Mouse (Mus musculus) embryo, embryonic 11 days (tissue): ENCODE data around the gene Slc26a11.
A peak's percentile ranks its signal among the peaks of the same experiment; 100 is the strongest.

Source experiments
- DNase-seq: peaks from one replicate; pipeline ENCODE4 v3.0.0-alpha.2; 2015

The Slc26a11 gene

DNA sequence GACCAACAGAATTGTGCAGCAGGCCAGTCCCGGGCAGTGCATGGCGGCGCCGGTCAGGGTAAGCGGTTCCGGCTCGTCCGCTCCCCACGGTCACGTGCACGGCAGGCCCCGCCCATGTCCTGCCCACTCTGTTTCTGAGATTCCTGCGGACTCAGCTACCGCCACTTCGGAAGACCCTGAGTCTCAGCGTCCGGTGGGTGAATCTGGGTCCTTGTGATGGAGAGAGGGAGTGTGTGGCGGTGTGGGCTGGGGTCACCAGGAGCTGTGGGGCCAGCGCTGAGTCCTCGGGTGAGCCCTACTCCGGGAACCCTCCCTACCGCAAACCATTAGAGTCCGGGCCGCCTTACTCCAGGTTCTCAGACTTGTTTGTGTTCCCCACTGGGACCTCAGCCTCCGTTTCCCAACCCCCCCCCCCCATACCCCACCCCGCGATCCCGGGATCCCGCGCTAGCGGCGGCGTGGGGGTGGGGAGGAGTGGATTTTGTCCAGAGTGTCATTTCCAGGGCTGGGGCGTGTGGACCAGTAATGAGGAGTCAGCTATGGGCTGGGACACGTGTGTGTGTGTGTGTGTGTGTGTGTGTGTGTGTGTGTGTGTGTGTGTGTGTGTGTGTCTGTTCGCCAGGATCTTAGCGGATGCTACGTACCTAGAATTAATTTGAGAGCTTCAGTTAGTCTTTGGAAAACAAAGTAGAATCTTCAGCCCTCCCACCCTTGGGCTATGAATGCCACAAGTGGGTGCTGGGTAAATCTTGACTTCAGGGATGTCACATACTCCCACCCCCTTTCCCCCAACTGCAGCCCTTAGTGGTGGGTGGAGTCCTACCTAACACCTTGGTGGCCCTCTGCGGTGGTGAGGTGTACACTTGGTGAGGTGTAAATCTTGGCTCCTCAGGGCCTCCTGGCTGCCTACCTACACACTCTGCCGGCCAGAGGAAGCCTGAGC lies at the start of gene Slc26a11, which contains the start of gene Sgsh:
Gene Slc26a11, plus strand, starts transcription at position 115 of the 943 bp plus-strand sequence.
Gene Sgsh, minus strand, starts transcription at position 94 of the 943 bp plus-strand sequence.
- DNase-seq: peak; percentile 93

DNA sequence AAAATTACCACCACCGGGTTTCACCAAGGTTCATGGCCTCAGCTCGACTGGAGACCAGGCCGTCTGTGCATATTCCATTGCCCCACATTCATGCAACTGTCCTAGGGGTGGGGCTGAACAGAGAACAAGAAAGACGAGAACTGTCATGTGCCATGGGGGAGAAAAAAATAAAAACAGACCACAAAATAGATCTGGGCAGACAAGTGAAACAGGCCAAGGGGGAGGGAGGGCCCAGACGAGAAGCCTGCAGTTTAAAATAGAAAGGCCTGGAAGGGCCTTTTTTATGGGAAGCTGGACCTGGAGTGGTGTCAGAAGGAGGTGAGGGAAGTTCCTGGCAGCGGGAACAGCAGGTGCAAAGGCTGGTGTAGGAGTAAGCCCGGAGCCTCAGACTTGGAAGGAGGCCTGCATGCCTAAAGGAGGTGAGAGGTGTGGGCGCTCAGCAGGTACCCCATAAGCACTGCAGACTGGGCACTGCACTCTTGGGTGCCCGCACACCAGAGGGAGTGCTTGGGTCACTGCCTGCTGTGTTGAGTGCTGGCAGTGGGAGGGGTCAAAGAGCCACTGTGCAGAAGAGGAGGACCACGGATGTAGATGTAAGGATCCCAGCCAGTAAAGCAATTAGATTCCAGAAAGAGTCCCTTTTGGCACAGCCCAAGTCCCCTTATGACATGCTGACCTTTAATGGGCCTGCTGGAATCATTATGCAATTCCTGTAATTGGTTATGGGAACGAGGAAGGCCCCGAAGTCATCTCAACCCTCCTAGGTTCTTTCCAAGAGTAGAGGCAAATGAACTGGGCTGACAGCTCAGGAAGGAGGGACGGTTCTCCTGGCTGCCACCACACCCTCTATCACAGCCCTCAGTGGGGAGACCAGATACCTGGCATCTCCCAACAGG lies 48.3 kb upstream of the Slc26a11 start:
- DNase-seq: no peak

DNA sequence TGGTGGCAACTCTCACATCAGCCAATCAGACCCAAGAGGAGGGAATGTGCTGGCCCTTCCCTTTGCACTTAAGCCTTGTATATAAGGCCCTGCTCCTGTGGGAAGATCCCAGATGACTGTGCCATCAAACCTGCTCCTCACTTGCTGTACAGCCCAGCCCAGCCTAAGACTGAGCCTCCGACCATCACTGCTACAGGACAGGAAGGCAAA lies 47.8 kb upstream of the Slc26a11 start, which contains the start of gene Card14:
Gene Card14, plus strand, starts transcription at position 111 of the 210 bp plus-strand sequence.
- no peak for DNase-seq

DNA sequence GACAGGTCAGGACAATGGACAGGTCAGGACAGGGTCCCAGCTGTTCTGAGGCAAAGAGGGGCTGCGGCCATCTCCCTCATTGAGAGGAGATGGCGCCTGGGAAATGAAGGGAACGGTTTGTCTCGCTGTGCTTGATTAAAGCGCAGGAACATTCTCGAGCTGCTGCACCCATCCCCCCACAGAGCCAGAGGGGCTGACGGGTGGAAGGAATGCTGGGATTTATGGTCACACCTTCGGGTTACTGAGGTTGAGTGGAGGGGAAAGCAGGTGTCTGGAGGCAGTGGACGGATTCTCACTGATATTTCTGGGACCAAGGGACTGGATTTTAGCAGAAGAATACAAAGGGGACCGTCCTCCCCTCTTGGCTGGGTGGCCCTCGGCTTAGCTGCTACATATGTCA lies 47.4 kb upstream of the Slc26a11 start:
- peak; percentile 40 for DNase-seq

DNA sequence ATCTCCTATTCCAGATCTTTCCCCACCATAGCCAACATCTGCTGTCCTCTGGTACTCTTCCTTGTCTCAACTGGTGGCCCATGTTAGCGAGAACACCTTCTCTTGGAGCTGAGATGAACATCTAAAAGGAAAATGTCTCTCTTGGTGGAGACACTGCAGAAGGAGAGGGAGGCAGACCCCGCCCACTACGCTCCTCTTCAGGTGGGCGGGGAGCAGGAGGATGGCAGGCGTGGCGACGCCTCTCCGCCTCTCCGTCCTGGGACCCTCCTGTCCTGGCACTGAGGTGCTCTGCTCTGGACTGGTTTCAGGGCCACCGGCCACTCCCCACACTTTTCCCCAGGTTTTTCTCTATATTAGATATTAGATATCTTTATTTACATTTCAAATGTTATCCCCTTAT lies 44.7 kb upstream of the Slc26a11 start:
- DNase-seq: no peak

DNA sequence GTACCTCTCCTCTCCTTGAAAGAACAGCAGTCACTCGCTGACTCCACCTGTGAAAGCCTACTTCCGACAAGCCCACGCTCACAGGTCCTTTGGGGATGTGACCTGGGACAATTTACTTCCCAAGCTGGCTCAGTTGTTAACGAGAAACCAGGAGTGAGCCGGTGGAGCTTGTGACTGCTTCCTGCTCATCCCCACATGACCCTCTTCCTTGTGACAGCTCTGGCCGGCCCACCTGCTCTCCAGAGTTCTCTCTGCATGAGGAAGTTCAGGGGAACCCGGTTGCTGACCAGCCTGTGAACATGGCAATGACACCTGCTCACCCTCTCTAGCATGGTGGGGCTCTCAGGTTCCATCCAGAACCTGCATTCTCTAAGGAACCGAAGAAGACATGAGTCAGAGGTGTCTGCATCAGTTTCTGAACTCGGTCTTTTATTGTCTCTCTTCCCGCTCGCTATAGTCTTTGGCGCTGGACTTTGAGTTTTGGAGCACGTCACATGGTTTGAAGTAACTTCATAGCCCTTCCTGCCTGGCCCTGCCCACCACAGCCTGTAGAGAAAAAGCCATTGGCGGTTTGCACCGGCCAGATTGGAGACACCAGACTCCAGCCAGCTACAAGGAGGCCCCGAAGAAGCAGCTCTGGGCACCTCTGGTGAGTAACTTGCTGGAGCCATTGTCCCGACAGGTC lies 41.0 kb upstream of the Slc26a11 start:
- DNase-seq: no peak

DNA sequence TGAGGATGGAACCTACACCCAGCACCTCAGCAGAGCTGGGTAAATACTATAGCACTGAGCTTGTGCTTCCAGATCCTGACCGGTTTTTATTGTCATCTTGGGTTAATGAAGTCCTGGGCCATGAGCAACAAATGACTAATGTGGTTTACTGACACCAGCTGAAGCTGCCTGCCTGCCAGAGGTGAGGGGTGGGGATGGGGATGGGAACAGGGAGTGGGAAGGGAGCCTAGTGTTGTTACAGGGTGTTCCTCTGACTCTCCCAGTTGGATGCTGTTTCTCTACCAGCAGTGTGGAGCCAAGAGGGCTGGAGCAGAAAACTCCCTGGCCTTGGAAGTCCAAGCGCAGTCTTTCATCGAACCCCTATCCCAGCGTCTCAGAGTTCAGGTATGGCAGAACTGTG lies 38.6 kb upstream of the Slc26a11 start:
- DNase-seq: no peak

DNA sequence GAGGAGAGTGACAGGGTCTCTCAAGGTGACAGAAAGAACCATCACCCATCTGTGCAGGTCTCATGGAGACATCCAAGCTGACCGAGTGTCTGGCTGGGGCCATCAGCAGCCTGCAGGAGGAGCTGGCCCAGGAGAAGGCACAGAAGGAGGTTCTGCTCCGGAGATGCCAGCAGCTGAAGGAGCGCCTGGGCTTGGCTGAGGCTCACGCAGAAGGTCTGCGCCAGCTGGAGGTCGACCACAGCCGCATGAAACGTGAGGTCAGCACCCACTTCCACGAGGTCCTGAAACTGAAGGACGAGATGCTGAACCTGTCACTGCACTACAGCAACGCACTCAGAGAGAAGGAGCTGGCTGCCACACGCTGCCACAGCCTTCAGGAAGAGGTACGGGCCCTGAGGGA lies 32.8 kb upstream of the Slc26a11 start:
- no peak for DNase-seq

DNA sequence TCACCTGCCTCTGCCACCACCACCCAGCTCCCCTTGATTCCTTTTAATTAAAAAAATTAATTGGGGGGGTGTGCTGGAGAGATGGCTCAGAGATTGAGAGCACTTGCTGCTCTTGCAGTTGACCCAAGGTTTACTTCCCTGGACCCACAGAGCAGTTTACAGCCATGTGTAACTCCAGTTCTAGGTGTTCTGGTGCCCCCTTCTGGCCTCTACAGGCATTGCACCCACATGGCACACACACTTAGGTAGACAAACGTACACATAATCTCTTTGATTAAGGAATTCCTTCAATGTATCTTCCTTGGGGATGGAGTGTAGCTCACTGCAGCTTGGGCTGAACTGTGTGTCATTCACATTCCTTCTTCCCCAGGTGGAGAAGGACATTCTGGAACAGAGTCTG lies 30.3 kb upstream of the Slc26a11 start:
- no peak for DNase-seq

DNA sequence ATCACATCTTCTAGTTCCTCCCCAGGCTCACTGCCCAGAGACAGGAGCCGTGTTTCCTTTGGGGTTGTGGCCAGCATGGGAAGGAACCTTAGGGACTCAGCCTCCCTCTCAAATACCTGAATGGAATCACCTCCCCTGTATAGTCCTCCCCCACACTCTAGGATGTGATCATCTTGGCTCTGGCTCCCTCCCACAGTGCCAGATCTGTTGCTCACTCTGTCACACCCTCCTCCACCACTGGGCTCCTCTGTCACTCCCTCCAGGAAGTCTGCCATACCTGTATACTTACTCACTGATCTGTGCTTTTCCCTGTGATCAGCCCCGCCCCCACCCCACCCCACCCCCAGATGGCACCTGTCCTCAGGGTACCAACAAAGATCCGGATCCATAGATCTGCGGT lies 24.8 kb upstream of the Slc26a11 start:
- no peak for DNase-seq

DNA sequence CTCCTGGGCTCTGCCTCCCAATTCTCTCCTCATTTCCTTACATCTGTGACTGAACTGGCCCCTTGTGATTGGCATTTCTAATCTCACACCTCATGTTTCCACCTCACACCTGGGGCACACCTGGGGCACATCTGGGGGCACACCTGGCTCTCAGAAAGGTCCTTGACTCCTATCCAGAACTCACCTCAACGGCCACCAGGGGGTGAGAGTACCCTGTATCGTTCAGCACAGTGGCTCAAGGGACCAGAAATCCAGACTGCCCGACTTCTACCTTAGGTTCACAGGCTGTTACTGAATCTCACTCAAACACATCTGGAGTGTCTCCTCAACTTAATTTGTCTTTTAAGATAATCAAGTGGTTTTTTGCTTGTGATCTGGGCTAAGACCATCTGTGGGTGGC lies 23.4 kb upstream of the Slc26a11 start:
- DNase-seq: no peak

DNA sequence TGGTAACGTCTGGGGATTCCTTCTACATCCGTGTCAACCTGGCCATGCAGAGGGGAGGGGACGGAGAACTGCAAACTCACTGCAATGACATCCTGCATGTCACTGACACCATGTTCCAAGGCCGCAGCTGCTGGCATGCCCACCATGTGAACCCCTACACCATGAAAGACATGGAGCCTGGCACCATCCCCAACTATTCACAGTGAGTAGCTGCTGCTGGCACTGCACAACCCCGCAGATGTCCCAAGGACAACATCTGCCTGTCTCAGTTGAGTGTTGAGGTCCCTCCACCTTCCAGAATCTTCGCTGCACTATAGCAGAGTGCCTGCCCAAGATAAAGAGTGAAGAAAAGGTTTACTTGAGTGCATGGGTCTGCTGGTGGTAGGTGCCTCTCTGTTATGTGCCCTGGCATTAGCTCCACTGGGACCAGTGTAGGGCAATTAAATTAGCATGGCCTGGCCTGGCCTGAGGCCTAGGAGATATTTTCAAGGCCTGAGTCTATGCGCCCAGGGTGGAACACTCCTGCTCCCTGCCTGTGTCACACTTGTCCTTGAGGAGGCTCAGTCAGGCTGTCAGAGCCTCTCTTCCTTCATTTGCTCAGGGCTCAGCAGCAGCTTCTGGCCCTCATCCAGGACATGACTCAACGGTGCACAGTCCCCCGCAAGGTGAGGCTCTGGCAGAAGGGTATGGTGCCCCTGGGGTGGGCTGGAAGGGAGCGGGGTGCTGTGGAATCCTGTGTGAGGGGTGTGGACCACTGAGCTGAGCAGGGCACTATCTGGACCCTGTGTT lies 16.9 kb upstream of the Slc26a11 start:
- no peak for DNase-seq

DNA sequence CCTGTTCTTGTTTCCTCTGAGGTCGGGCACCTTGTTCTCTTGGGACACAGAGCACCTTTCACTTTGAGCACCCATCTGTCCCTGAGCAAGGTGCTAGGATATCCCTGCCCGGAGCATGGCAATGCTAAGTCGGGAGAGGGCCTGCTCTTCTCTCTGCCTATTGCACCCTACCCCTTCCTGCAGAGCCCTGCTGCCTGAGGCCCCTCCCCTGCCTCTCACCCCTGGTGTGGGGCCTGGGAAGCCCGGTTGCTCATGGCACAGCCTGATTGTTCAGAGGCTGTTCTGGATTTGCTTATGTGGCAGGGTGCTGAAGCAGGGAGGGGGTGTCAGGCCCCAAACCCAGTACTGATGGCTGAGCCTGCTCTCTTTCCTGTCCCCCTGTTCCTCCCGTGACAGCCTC lies 16.2 kb upstream of the Slc26a11 start:
- DNase-seq: no peak

DNA sequence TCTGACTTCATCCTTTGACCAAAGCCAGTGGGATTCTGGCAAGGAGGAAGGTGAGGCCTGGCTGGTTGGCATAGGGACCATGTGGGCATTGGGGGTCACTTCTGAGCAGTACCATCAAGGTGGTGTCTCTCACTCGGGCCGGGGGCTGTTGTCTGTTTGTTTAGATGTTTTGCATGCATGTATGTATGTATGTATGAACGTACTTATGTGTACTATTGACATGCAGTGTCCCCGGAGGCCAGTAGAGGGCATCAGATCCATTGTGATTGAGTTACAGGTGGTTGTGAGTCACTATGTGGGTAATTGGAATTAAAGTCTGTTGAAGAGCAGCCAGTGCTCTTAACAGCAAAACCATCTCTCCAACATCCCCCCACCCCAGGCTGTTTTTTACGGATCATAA lies 15.7 kb upstream of the Slc26a11 start:
- peak; percentile 86 for DNase-seq

DNA sequence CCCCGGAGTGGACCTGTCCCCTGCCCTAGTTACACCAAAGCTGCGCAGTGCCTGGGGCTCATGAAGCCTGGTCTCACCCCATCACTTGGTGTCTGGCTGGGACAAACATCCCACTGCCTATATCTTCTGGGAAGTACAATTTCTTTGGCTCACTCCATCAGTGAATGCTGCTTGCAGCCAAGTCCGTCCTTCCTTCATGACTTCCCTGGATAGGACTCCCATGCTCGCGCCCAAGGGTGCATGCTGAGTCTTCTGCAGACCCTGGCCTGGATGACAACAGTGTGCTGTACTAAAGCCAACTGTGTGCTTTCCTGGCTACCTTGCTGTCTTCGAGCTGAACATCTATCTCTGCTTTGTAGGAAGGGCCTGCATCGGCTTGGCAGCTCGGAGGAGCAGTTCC lies 11.2 kb upstream of the Slc26a11 start:
- DNase-seq: no peak

DNA sequence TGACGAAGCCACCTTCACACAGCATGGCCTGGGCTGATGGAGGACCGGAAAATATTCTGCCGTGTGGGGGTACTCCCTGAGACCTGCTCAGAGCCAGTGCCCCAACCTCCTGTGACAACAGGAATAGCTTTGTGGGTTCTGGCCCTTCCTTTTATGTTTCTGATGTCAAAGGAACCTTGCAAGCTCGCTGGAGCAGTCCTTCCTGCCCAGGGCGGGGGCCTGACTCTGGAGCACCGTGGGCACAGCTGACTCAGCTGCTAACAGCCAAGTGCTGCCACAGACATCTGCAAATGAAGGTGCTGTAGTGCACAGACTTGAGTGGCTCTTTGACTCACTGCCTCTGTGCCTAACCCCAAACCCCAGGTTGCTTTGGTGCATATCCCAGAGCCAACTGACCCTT lies 10.5 kb upstream of the Slc26a11 start:
- DNase-seq: no peak

DNA sequence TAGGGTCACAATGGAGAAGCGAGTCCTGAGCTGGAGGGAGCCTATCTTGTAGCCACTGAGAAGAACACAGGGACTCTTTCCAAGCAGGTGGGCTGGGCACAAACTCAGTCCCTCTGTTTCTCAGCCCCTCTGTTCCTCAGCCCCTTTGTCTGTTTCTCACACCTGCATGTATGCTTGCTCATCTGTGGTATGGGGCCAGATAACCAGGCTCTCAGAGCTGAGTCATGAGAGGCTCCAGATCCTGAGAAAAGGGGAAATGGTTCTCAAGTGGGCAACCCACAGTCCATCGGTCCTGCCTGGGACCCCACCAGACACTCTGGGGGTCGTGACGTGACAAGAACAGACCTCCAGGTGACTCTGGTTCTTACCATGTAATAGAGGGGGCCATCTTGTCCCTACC lies 8.2 kb upstream of the Slc26a11 start:
- DNase-seq: no peak

DNA sequence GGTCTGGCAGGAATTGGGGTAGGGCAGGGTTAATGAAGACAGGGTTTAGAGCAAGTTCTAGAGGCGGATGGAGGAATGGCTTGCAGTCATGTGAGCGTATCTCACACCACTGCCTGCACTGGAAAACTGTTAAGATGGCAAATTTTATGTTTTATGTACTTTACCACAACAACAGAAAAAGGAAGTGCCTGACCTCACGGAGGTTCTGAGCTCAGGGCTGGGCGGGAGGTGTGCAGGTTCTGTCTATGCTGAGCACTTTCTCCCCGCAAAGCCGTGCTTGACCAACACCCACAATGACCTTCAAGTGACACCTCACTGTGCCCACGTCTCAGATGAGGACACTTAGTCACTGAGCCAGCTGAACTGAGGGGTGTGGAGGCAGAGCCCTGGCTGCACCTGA lies 3.2 kb upstream of the Slc26a11 start:
- DNase-seq: no peak

DNA sequence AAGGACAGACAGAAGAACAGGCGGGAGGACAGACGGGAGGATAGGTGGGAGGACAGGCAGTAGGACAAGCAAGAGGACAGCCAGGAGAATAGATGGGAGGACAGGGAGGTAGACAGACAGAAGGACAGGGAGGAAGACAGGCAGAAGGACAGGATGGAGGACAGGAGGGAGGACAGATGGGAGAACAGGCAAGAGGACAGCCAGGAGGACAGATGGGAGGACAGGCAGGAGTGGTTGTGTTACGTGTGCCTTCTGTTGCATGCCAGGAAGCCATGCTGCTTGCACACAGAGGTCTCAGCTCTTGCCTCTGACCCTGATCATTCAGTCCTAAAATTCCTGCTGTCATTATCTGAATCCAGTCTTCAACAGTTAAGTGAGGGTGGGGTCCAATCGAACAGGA lies 1.4 kb upstream of the Slc26a11 start:
- no peak for DNase-seq

DNA sequence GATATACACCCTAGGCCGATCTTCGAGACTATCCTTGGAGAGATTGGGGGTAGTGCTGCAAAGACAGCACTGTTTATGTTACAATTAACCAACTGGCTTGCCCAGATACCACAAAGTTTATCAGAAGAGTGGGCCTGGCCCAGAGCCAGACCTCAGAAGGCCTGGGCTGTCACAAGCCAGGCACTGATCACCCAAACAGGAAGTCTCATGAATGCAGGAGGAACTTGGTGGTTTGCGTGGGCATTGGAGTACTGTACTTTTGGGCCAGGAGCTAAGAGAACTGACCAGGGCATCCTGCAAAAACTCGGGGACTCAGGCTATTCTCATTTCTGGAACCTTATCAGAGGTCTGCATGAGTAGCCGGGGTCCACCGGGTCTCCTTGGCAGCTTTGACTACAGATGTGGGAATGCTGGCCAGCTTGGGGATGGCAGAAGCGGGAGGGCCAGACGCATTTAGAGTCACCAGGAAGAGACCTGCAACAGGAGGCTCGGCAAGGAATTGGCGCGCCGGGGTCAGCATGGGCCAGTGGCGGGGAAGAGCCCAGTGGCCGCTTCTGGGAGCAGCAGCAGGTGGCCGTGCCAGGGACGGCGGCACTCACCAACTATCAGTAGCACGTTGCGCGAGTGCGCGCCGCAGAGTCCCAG lies 437 bp upstream of the Slc26a11 start:
- DNase-seq: no peak

DNA sequence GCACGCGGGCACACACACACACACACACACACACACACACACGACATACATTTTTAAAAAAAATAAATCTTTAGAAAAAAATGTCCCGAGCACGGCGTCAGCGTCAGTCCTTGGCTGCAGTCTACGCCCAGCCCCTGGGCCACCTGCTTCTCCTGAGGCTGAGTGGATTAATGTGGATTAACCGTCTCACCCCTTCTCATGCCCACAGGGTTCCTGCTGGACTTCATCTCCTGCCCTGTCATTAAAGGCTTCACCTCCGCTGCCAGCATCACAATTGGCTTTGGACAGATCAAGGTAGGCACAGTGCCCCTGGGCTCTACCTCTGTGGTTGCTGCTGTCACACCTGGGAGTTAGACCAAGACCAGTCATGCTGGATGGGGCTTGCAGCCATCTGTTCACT lies 3.7 kb downstream of the Slc26a11 start:
- no peak for DNase-seq
